Mouse (Mus musculus): ENCODE results near the gene Tspo.

Tspo gene

GRCm38 (mm10) chr15:83547144-83547543 is 16.2 kb upstream of the Tspo start:
- DNase-seq, result no peak

DNA sequence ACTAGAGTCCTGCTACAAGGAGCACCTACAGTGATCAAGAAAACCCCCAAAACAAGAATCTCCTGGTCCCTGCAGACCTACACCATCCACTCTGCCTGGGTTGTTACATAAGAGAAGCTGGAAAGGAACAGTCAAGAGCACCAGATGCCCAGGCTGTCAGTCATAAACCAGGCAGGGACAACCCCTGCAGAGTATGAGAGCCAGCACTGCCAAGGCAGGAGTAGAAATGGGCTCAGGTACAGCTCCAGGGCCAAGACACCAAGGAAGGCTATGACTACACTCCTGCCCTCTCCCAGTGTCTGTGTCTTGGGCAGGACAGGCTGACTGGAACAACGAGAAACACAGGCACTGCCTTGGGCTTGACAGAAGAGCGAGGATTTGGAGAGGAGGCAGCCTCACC is 13.3 kb upstream of the Tspo start:
- no peak for DNase-seq

- no peak for DNase-seq
These were observed 9.6 kb upstream of the Tspo start for GRCm38 (mm10) chr15:83553831-83554230.

DNA sequence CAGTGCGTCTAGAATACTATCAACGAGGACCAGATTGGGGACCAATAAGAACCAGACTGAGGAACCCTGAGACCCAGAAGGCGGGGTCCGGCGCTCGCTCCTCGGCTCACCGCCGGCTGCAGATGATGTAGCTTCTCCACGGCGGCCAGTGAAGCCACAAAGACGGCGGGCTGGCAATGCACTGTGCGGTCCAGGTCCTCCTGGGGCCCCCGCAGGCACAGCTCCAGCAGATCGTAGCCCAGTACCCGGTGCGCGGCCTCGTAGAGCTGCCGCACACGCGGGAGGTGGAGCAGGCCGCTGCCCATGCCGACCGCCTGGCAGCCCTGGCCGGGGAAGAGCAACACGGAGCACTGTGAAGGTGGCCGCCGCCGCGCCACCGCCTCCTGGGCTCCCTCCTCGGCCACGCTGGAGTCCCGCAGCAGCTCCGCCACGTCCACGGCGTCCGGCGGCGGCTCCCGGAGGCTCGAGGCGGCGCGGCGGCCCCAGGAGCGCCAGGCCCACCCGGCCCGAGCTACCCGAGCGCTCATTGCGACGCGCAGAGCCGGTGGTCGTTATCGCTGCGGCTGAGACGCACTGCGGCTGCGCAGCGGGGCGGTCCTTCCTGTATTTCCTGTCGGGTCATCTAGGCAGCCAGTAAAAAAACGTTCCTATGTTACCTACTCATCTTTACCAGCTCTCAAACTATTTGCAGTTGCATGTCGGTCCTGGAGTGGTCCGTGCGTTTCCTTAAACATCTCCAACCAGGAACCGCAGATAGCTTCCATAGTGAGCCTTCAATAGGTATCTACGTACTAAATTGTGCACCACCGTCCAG is 8.0 kb upstream of the Tspo start:
- DNase-seq, result peak; percentile 86

DNA sequence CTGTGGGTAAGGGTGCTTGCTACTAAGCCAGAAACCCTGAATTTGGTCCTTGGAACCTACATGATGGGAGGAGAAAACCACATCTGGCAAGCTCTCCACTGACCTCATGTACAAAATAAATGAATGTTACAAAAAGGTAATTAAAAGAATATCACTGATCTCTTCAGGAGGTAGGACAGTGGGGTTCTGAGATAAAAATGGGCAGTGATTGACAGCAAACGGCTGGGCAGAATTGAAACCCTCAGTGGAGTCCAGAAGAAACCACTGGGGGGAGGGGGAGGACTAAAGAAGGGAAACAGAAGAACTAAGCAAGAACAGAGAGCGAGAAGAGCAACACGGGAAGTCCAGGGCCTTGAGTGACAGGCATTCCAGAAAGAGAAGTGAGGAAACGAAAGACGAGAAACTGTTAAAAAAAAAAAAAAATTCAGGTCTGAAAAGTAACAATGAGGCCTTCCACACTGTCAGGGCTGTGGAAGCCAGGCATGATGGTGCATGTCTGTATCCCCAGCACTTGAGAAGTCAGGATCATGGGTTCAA is 2.4 kb upstream of the Tspo start:
- no peak for DNase-seq

- DNase-seq, result no peak
These were observed 644 bp upstream of the Tspo start for GRCm38 (mm10) chr15:83562626-83563270.

DNA sequence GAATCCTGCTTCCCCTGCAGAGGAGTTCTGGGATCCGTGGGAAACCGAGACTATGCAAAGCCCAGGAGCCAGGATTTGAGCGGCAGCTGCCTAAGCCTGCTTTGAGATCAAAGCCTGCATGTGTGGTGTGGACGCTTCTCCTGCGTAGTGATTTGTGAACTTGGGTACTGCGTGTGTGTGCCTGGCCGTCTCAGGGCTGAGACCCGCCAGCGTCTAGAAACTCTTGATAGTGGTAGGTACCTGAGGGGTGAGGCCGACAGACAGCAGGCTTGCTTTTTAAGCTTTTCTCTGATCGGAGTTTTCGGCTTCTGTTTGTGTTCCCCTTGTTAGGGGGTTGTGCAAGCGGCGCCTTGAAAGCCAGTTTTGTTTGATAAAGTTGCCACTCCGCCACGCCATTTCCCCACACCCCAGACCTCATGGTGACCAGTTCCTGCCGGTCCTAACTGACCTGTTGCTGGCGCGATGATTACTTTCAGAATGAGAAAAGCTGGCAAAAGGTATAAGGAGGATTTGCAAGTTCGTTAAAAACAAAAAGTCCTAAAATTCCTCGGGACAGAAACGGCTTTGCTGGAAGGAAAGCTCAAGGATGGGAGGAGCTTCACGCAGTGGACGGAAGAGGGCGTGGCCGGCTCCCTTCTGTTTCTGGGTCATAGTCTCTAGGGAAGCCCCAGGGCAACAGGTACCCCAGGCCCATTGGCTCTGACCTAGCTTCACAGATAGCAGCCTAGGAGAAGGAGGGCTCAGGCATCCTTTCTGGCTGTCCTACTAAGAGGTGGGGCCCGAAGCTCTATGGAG is 662 bp downstream of the Tspo start:
- DNase-seq, result no peak

DNA sequence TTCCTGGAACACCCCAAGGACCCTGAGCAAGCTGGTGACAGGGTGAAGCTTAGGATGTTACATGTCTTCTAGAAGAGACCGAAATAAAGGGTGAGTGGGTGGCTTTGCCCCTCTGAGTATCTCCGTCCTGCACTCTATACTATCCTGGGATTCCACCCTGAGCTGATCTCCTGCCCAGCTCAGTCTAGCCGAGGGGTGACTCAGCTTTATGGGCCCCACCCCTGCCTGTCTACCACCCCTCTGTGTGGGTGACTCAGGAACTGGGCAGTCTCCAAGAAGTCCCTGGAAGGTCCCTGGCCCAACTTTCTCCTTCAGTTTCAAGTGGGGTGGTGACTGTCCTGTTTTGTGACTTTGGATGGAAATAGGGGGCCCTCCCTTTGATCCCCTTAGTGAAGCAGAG is 2.0 kb downstream of the Tspo start:
- no peak for DNase-seq

DNA sequence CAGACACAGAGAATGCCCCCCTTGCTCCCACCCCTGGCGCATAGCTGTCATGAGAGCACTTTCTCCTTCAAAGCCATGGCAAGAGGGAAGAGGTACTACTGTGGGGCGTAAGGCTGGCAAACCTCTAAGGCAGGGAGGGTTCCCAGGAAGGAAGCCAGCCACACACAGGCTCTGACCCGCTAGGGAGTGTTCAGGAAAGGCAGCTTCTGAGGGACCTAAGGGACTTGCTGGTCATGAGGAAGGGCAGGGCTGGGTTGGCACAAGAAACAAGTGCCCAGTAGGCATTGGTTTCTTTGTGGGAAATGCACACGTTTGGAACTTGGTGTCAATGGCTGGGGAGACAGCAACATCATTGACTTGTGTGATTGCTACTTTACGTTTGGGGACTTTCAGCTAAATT is 2.6 kb downstream of the Tspo start:
- no peak for DNase-seq

GRCm38 (mm10) chr15:83567728-83568127 is 4.3 kb downstream of the Tspo start:
- DNase-seq, result no peak

- no peak for DNase-seq
These were observed 5.2 kb downstream of the Tspo start for GRCm38 (mm10) chr15:83568544-83568943.

- no peak for DNase-seq
These were observed 6.3 kb downstream of the Tspo start for GRCm38 (mm10) chr15:83569682-83570081.

GRCm38 (mm10) chr15:83570641-83571040 is 7.2 kb downstream of the Tspo start:
- no peak for DNase-seq

DNA sequence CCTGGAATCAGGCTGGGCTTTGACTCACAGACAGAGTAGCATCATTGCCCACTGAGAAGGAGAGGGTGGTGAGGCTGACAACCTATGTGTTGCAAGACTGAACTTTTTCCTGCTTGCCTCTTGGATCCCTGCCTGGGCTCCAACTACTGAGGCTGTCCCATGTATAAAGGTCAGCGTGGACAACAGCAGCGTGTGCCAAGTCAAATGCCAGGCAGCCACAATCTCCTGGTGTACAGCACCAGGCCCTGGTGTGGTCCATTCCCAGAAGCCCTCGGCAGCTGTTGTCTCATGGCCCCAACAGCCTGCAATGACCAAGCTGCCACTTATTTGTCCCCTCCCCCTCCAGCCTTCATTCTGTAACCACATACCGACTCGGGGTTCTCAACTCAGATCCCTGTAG is 8.2 kb downstream of the Tspo start:
- DNase-seq, result no peak

- DNase-seq, result no peak
These were observed 8.7 kb downstream of the Tspo start for GRCm38 (mm10) chr15:83572132-83572531.

- peak; percentile 39 for DNase-seq
These were observed 10.2 kb downstream of the Tspo start for GRCm38 (mm10) chr15:83573606-83574005.

DNA sequence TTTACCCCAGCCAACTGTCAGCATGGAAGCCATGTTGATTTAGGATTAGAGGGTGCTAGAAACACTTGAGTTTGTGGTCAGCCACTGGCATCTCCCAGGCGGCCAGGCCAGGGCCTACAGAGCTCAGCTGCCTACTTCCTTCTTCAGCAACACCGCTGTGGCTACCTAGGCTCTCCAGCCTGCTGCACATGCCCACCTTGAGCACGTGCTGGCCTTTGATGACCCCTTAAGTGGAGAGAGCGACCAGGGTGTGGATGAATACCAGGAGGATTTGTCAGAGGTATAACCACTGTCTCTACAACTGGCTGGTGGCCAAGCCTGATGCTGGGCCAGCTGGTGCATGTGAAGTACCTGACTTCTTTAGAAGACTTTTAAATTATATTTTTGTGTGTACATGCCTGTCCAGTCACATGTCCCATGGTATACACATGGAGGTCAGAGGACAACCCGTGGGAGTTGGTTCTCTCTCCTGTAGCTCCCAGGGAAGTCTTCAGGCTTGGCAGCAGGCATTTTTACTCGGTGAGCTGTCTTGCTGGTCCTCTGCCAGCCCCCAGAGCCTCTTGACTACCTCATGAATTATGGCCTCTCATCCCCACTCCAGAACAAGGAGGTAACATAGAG is 11.4 kb downstream of the Tspo start:
- no peak for DNase-seq

DNA sequence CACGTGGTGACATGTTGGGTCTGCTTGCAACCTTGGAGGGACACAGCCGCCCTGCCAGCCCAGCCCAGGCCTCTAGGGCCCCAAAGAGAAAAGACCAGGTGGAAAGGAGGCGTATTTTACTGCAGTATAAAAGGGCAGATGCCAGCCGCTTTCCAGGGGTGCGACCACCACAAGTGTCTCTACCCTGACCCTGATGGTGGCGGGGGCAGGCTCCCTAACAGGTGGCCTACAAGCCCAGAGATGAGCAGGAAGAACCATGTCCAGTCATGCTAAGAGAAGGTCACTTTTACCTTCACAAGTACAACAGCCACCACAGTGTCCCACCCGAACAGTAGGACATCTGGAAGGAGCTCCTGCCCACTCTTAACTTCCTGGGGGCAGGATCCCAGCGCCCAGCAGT is 12.2 kb downstream of the Tspo start:
- no peak for DNase-seq

DNA sequence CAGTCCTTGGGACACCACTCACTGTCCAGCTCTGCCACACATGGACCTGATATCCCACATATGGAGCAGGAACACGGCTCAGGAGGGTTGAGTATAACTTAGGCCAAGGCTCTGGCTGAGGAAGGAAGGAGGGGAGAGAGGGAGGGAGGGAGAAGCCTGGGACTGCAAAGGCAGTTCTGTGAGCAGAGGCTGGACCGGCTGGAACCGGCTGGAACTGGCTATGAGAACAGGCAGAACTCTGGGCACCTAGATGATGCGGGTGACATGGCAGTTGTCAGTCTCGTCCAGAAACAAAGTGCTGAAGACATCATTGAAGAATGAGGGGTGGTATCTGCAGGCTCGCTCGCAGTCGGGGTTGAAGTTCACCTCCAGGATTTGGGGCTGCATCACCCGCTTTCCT is 13.3 kb downstream of the Tspo start:
- DNase-seq, result no peak

GRCm38 (mm10) chr15:83582931-83583330 is 19.5 kb downstream of the Tspo start:
- DNase-seq, result no peak

- no peak for DNase-seq
These were observed 20.2 kb downstream of the Tspo start for GRCm38 (mm10) chr15:83583419-83584156.

DNA sequence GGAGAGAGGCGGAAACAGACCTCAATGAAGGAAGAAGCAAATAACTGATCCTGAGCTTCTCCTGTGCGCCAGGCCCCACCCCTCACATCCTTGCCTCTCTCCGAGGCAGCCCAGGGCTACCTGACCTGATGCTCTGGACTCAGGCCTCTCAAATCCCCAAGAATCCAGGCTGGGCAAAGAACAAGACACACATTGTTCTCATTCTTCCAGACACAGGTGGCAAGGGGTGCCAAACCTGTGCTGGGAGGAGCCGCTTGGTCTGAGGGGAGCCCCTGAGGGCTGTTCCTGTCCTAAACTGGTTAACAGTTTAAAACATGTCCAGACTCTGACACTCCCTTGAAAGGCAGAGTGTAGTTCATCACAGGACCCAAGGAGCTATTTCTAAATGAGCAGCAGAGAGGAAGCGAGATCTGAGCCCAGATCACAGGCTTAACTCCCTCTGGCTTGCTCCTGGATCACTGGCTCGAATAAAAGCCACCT is 21.4 kb downstream of the Tspo start:
- DNase-seq, result no peak
